Comparison of ENCODE assay signal across 9 mouse cellular contexts in genomic region chr1:144431535-144432276, GRCm38 (mm10).
DNase-seq lines count a peak whose midpoint lies in the region; ATAC-seq and TF ChIP-seq lines count a peak whose summit lies in the region.
"Had no signal": no experiment of that assay in that cellular context is flagged by ENCODE, and none has a peak within 500 bp of the region (broad histone marks: within the 10 kb centered on the region; RNA-seq: fewer than 3 reads in every experiment).

No protein-coding gene starts in this region.

- H3K4me1 ChIP-seq in forebrain, embryonic 15.5 days, result no peaks in the 10 kb centered on the region
- no peaks in the 10 kb centered on the region for H3K4me1 ChIP-seq in forebrain, embryonic 12.5 days
- H3K4me1 ChIP-seq in lung, postnatal 0 days (ENCODE audit: insufficient read depth, low read depth, low read length), result no peaks in the 10 kb centered on the region
- no peaks in the 10 kb centered on the region for H3K4me1 ChIP-seq in lung, adult 2 months (ENCODE audit: control insufficient read depth, insufficient read depth, low read length)
- H3K4me1 ChIP-seq in forebrain, embryonic 16.5 days (replicated peaks; ENCODE audit: control insufficient read depth, insufficient read depth, low read length), result no peaks in the 10 kb centered on the region

- TF ChIP-seq POLR2A in lung, adult 2 months (IDR thresholded peaks at IDR 0.05; ENCODE audit: borderline replicate concordance, extremely low read depth, low read depth, low read length), result no peak

- TF ChIP-seq EP300 in lung, postnatal 0 days (IDR thresholded peaks at IDR 0.05), result no peak

- no peaks in the 10 kb centered on the region for H3K9me3 ChIP-seq in forebrain, embryonic 15.5 days
- no peaks in the 10 kb centered on the region for H3K9me3 ChIP-seq in forebrain, embryonic 12.5 days
- H3K9me3 ChIP-seq in lung, postnatal 0 days (ENCODE audit: low read length), result no peaks in the 10 kb centered on the region
- H3K9me3 ChIP-seq in forebrain, embryonic 16.5 days (ENCODE audit: control insufficient read depth, low read length), result no peaks in the 10 kb centered on the region

- DNase-seq in lung, postnatal 0 days (ENCODE audit: low spot score), result peak; percentile 4
- no peak for DNase-seq in lung, adult 2 months
- peak; percentile 34 for DNase-seq in splenic B cell, adult 2 months (ENCODE audit: low read depth, low spot score)
- no peak for DNase-seq in thymus, postnatal 10 days (ENCODE audit: low spot score in 2 of 2)
- DNase-seq in adrenal gland, postnatal 4 days (ENCODE audit: low spot score in 2 of 2), result no peak
- DNase-seq: kidney, adult 11 months had no signal

- no peak overlapping the region for H3K9ac ChIP-seq in forebrain, embryonic 15.5 days (replicated peaks)
- no peak overlapping the region for H3K9ac ChIP-seq in forebrain, embryonic 12.5 days
- no peak overlapping the region for H3K9ac ChIP-seq in lung, postnatal 0 days (replicated peaks; ENCODE audit: low read depth)
- no peak overlapping the region for H3K9ac ChIP-seq in forebrain, embryonic 16.5 days (replicated peaks; ENCODE audit: low read depth, low read length)

- no peak overlapping the region for H3K4me3 ChIP-seq in forebrain, embryonic 15.5 days
- H3K4me3 ChIP-seq in forebrain, embryonic 12.5 days (replicated peaks), result no peak overlapping the region
- no peak overlapping the region for H3K4me3 ChIP-seq in lung, postnatal 0 days (ENCODE audit: low read depth, low read length)
- H3K4me3 ChIP-seq in lung, adult 2 months (replicated peaks; ENCODE audit: extremely low read depth, low read depth, low read length), result no peak overlapping the region
- no peak overlapping the region for H3K4me3 ChIP-seq in forebrain, embryonic 16.5 days (replicated peaks; ENCODE audit: low read length)

- WGBS in forebrain, embryonic 15.5 days, result 77% methylated on average over 5 of the region's 5 CpGs
- WGBS in forebrain, embryonic 12.5 days, result 88% methylated on average over 5 of the region's 5 CpGs
- WGBS in lung, postnatal 0 days, result 79% methylated on average over 5 of the region's 5 CpGs
- 77% methylated on average over 5 of the region's 5 CpGs for WGBS in lung, adult 2 months
- 70% methylated on average over 5 of the region's 5 CpGs for WGBS in forebrain, embryonic 16.5 days

- H3K4me2 ChIP-seq in forebrain, embryonic 15.5 days (replicated peaks), result no peak overlapping the region
- no peak overlapping the region for H3K4me2 ChIP-seq in forebrain, embryonic 12.5 days
- H3K4me2 ChIP-seq in lung, postnatal 0 days (replicated peaks; ENCODE audit: low read depth, low read length), result no peak overlapping the region
- no peak overlapping the region for H3K4me2 ChIP-seq in forebrain, embryonic 16.5 days (ENCODE audit: low read length)

- no peak overlapping the region for H3K27ac ChIP-seq in forebrain, embryonic 15.5 days (replicated peaks)
- no peak overlapping the region for H3K27ac ChIP-seq in forebrain, embryonic 12.5 days
- no peak overlapping the region for H3K27ac ChIP-seq in lung, postnatal 0 days (ENCODE audit: low read length)
- no peak overlapping the region for H3K27ac ChIP-seq in forebrain, embryonic 16.5 days (ENCODE audit: low read length)

- peak; percentile 74 for ATAC-seq in forebrain, embryonic 15.5 days (replicated peaks)
- no peak for ATAC-seq in forebrain, embryonic 12.5 days (ENCODE audit: low FRiP score)
- ATAC-seq in lung, postnatal 0 days, result no peak
- ATAC-seq in forebrain, embryonic 16.5 days, result peak; percentile 82

- peak; percentile 57 for TF ChIP-seq CTCF in lung, postnatal 0 days (IDR thresholded peaks at IDR 0.05)
- no peak for TF ChIP-seq CTCF in lung, adult 2 months (IDR thresholded peaks at IDR 0.05; ENCODE audit: insufficient read depth, low read length)

- no peaks in the 10 kb centered on the region for H3K36me3 ChIP-seq in forebrain, embryonic 15.5 days
- H3K36me3 ChIP-seq in forebrain, embryonic 12.5 days (replicated peaks), result no peaks in the 10 kb centered on the region
- no peaks in the 10 kb centered on the region for H3K36me3 ChIP-seq in lung, postnatal 0 days (ENCODE audit: insufficient read depth, low read length)
- H3K36me3 ChIP-seq in forebrain, embryonic 16.5 days (ENCODE audit: control insufficient read depth, insufficient read depth), result no peaks in the 10 kb centered on the region
- H3K36me3 ChIP-seq in splenic B cell, adult 2 months (ENCODE audit: control insufficient read depth, insufficient read depth, low read length, poor library complexity, severe bottlenecking), result no peaks in the 10 kb centered on the region

- H3K27me3 ChIP-seq in forebrain, embryonic 15.5 days, result no peaks in the 10 kb centered on the region
- H3K27me3 ChIP-seq in forebrain, embryonic 12.5 days, result no peaks in the 10 kb centered on the region
- H3K27me3 ChIP-seq in lung, postnatal 0 days (replicated peaks; ENCODE audit: insufficient read depth, low read length), result no peaks in the 10 kb centered on the region
- H3K27me3 ChIP-seq in forebrain, embryonic 16.5 days (replicated peaks; ENCODE audit: control insufficient read depth, insufficient read depth, low read length), result no peaks in the 10 kb centered on the region
- no peaks in the 10 kb centered on the region for H3K27me3 ChIP-seq in splenic B cell, adult 2 months (ENCODE audit: control insufficient read depth, insufficient read depth, low read length, poor library complexity, severe bottlenecking)

Comparison
In these comparisons a context has a peak if more than half of its experiments do, and no peak if none do; other contexts are left out.
1. ATAC-seq: peak in forebrain, embryonic 15.5 days (single experiment) and forebrain, embryonic 16.5 days (single experiment); none in forebrain, embryonic 12.5 days (single experiment) and lung, postnatal 0 days (single experiment).
2. DNase-seq: peak in lung, postnatal 0 days (single experiment) and splenic B cell, adult 2 months (single experiment); none in lung, adult 2 months (single experiment), thymus, postnatal 10 days (0 of 2) and adrenal gland, postnatal 4 days (0 of 2).